Mouse (Mus musculus) forebrain, embryonic 11.5 days (tissue): Measurements from ENCODE around the gene Szrd1. TPM values are rescaled to one million over a fixed set of nuclear protein-coding genes. Genes with fewer than 3 reads are reported as not detected.

ENCODE experiments used
- ATAC-seq: fragments of 200-750 bp; cut with Nextera tagmentation; replicated peaks from 2 replicates; pipeline ENCODE4 v1.8.0; 2017; ENCODE audit warnings: moderate TSS enrichment; ENCODE audit not compliant: low FRiP score
- DNase-seq: peaks from one replicate; pipeline ENCODE4 v3.0.0-alpha.2; 2017; ENCODE audit warnings: low spot score
- H3K27ac ChIP-seq: fragments of 300-500 bp; sonication (generic); 2 replicates; pipeline ENCODE4 v1.5.1; 2014; ENCODE audit warnings: low read depth, low read length
- H3K27me3 ChIP-seq: fragments of 300-500 bp; sonication (generic); 2 replicates; pipeline ENCODE4 v1.6.1; 2014; ENCODE audit warnings: mild to moderate bottlenecking, low read length, mixed read lengths; ENCODE audit not compliant: control insufficient read depth, insufficient read depth
- H3K36me3 ChIP-seq: fragments of 300-500 bp; sonication (generic); 2 replicates; pipeline ENCODE4 v1.6.1; 2014; ENCODE audit warnings: mild to moderate bottlenecking, low read length, moderate library complexity, mixed read lengths; ENCODE audit not compliant: control insufficient read depth, insufficient read depth
- H3K4me1 ChIP-seq: fragments of 300-500 bp; sonication (generic); replicated peaks from 2 replicates; pipeline ENCODE4 v1.6.1; 2014; ENCODE audit warnings: low read length, mixed read lengths; ENCODE audit not compliant: control insufficient read depth, insufficient read depth
- H3K4me2 ChIP-seq: fragments of 300-500 bp; sonication (generic); 2 replicates; pipeline ENCODE4 v1.6.1; 2014; ENCODE audit warnings: low read depth, mild to moderate bottlenecking, low read length, moderate library complexity, mixed read lengths; ENCODE audit not compliant: severe bottlenecking
- H3K4me3 ChIP-seq: fragments of 300-500 bp; sonication (generic); 2 replicates; pipeline ENCODE4 v1.5.1; 2014; ENCODE audit warnings: low read depth, low read length
- H3K9ac ChIP-seq: fragments of 300-500 bp; sonication (generic); 2 replicates; pipeline ENCODE4 v1.6.1; 2014; ENCODE audit warnings: low read length
- H3K9me3 ChIP-seq: fragments of 300-500 bp; sonication (generic); 2 replicates; pipeline ENCODE4 v1.6.1; 2016; ENCODE audit warnings: low read length, mixed read lengths; ENCODE audit not compliant: control insufficient read depth
- WGBS: fragments of 180-500 bp; shearing (Covaris S2); extraction: QIAGEN DNeasy Blood & Tissue Kit; methylation state at CpG from one replicate; pipeline ENCODE4 v1.1.7; 2014; 5-methylcytosine and 5-hydroxymethylcytosine counted together
- polyA plus RNA-seq: library from polyadenylated mRNA; unstranded; fragments of >200 nt; fragmentation: Nextera tagmentation; extraction: Ambion mirVana; gene quantifications from 2 replicates; pipeline ENCODE4 v1.2.1, GENCODE M21; 2014

Gene Szrd1
- polyA plus RNA-seq, 1 experiment from 2014 or later: 22.9 TPM

DNA sequence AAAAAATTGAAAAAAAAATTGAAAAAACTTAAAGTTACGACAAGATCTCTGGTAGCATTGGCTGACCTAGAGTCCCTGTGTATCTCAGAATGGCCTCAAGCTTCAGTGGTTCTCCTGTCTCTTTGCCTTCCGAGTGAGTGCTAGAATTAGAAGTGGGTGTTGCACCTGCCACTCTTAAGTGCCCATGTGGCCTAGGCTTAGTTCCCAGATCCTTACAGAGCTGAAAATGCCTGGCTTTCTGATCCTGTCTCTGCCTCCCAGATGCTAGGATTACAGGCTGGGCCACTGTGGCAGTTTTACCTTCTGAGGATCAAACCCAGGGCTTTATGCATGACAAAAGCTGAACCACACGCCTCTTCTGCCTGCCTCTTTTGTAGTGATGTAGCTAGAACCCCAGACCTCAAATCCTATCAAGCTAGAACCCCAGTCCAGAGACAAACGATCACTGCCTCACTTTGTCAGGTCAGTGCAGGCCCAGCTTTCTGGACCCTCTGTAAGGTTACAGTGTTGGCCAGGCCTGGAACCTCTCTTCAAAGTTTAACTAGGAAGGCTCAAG lies 75.4 kb downstream of the Szrd1 start:
- no peak overlapping the region for H3K27ac ChIP-seq
- H3K9me3 ChIP-seq: no peaks in the 10 kb centered on the region
- no peak overlapping the region for H3K9ac ChIP-seq
- no peak for DNase-seq
- peaks cover 8% of the 10 kb centered on the region; the same call in 1 of the 2 replicates for H3K36me3 ChIP-seq
- ATAC-seq: no peak
- no peak overlapping the region for H3K4me2 ChIP-seq
- 0 out of 2 replicates have a peak, but pooled peaks cover 4% of the 10 kb centered on the region for H3K4me1 ChIP-seq
- no peak overlapping the region for H3K4me3 ChIP-seq
- H3K27me3 ChIP-seq: no peaks in the 10 kb centered on the region
- 80% methylated on average over 4 of the region's 4 CpGs for WGBS

Other genes with a start within 250 kb of the Szrd1 start
- 0.23 and 1.3 TPM in 2 replicates for gene Padi2, start 233.4 kb downstream of the Szrd1 start, polyA plus RNA-seq
- 375 and 401 TPM in 2 replicates for gene Sdhb, start 178.6 kb downstream of the Szrd1 start, polyA plus RNA-seq
- gene Atp13a2, start 152.9 kb downstream of the Szrd1 start, polyA plus RNA-seq: 51.2 and 54.9 TPM in 2 replicates
- 263 and 298 TPM in 2 replicates for gene Mfap2, start 129.4 kb downstream of the Szrd1 start, polyA plus RNA-seq
- gene Crocc, start 79.2 kb downstream of the Szrd1 start, polyA plus RNA-seq: 14.3 and 15.3 TPM in 2 replicates
- gene Necap2, start 61.4 kb downstream of the Szrd1 start, polyA plus RNA-seq: 50.0 and 51.2 TPM in 2 replicates
- not detected in 2 replicates for gene Spata21, start 51.4 kb downstream of the Szrd1 start, polyA plus RNA-seq
- 30.8 and 31.6 TPM in 2 replicates for gene Fbxo42, start 8.1 kb upstream of the Szrd1 start, polyA plus RNA-seq
- 5.8 and 7.8 TPM in 2 replicates for gene Rsg1, start 74.2 kb upstream of the Szrd1 start, polyA plus RNA-seq
- 1.5 and 1.6 TPM in 2 replicates for gene Arhgef19, start 99.7 kb upstream of the Szrd1 start, polyA plus RNA-seq
- 1.3 and 2.3 TPM in 2 replicates for gene Epha2, start 161.5 kb upstream of the Szrd1 start, polyA plus RNA-seq
- 0.35 and 1.2 TPM in 2 replicates for gene Fam131c, start 228.4 kb upstream of the Szrd1 start, polyA plus RNA-seq